Mouse (Mus musculus) cortical plate, adult 2 months (tissue): ENCODE results near the gene Trabd.

Experiments
- CTCF ChIP-seq: fragments of 200-500 bp; IDR thresholded peaks from 2 replicates; pipeline ENCODE4 v1.5.1; 2011; ENCODE audit warnings: mild to moderate bottlenecking, control low read depth, low read length; ENCODE audit not compliant: insufficient read depth; ENCODE audit errors: extremely low read depth
- POLR2A ChIP-seq: fragments of 200-500 bp; IDR thresholded peaks from 2 replicates; pipeline ENCODE4 v1.6.1; 2011; ENCODE audit warnings: mild to moderate bottlenecking, low read length, control low read depth; ENCODE audit not compliant: insufficient read depth; ENCODE audit errors: extremely low read depth

DNA sequence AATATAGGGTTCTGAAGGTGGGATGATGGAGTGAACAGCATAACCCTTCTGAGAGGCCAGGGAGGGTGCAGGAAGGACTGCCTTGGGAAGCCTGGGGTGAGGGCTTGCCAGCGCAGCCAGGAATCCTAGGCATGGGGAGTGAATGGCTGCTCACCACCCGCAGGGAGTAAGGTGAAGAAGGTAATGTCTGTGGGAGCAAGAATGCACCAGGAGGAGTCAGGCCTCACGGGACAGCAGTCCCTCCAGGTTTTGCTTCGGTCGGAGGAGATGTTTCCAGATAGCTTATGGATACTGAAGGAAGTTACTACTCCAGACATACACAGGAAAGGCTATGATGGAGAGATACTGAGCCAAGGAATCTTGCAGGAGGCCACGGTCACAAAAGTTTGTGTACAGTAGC is 16.2 kb upstream of the Trabd start:
- TF ChIP-seq POLR2A (no peak), CTCF (no peak)
